Mouse (Mus musculus): ENCODE results near the gene Nav2.

GRCm38 (mm10) chr7:49341919-49342529 is 433.5 kb downstream of the Nav2 start:
- TF ChIP-seq CTCF (IDR thresholded peaks at IDR 0.05; ENCODE audit: borderline replicate concordance, control insufficient read depth, extremely low read depth, insufficient read depth, low read length, poor library complexity) (no peak), POLR2A (IDR thresholded peaks at IDR 0.05; ENCODE audit: control insufficient read depth, extremely low read depth, insufficient read depth, low read length, poor library complexity) (no peak)
